Mouse (Mus musculus): Measurements from ENCODE around the gene Trp53rkb. TPM values are rescaled to one million over a fixed set of nuclear protein-coding genes. Genes with fewer than 3 reads are reported as not detected.

The Trp53rkb gene
- total RNA-seq, 1 experiment, result 11.1 TPM

GRCm38 (mm10) chr2:166810821-166811220 lies 18.5 kb downstream of the Trp53rkb start:
- in situ Hi-C loops (cut with MboI; ENCODE audit: low sequenced_read_pairs in 2 of 2, unreplicated experiment in 2 of 2), result no loop called here
- Histone ChIP-seq H3K9ac (ENCODE audit: insufficient read depth, low read depth, low read length, poor library complexity, severe bottlenecking) (no peak overlapping the region), H3K36me3 (ENCODE audit: control insufficient read depth, insufficient read depth, low read length, poor library complexity, severe bottlenecking) (no peaks in the 10 kb centered on the region), H3K4me3 (ENCODE audit: insufficient read depth in 1 of 2, low read depth in 1 of 2, low read length in 2 of 2, poor library complexity in 1 of 2, severe bottlenecking in 1 of 2) (no peak overlapping the region), H3K27ac (ENCODE audit: insufficient read depth, low read depth, low read length, poor library complexity, severe bottlenecking) (no peak overlapping the region), H3K4me1 (ENCODE audit: control insufficient read depth in 2 of 2, insufficient read depth in 2 of 2, low read length in 2 of 2, poor library complexity in 1 of 2) (peaks cover 0 to 5% of the 10 kb centered on the region in 2 experiments; a peak in 1 of 4 replicates), H3K9me3 (ENCODE audit: control insufficient read depth, insufficient read depth, low read depth, low read length) (no peaks in the 10 kb centered on the region)
- TF ChIP-seq HCFC1 (IDR thresholded peaks at IDR 0.05; ENCODE audit: borderline replicate concordance, insufficient read depth, low read length), result no peak
- TF ChIP-seq ZNF384 (IDR thresholded peaks at IDR 0.05; ENCODE audit: low read depth, low read length), result no peak
- TF ChIP-seq MAFK (IDR thresholded peaks at IDR 0.05; ENCODE audit: insufficient read depth, low read depth, low read length), result no peak
- no peak for TF ChIP-seq CHD2 (IDR thresholded peaks at IDR 0.05; ENCODE audit: low read depth, low read length)
- no peak for TF ChIP-seq ZC3H11A (IDR thresholded peaks at IDR 0.05; ENCODE audit: borderline replicate concordance, low read depth, low read length)
- DNase-seq (ENCODE audit: low read depth, low spot score), result no peak

GRCm38 (mm10) chr2:166818463-166819143 lies 26.3 kb downstream of the Trp53rkb start:
- no peak overlapping the region for H3K4me3 ChIP-seq (ENCODE audit: insufficient read depth in 1 of 2, low read depth in 1 of 2, low read length in 2 of 2, poor library complexity in 1 of 2, severe bottlenecking in 1 of 2)
- DNase-seq (ENCODE audit: low read depth, low spot score), result no peak
- peaks cover 0 to 11% of the 10 kb centered on the region in 2 experiments; a peak in 1 of 4 replicates for H3K4me1 ChIP-seq (ENCODE audit: control insufficient read depth in 2 of 2, insufficient read depth in 2 of 2, low read length in 2 of 2, poor library complexity in 1 of 2)
- in situ Hi-C loops (cut with MboI; ENCODE audit: low sequenced_read_pairs in 2 of 2, unreplicated experiment in 2 of 2), result no loop called here
- no peaks in the 10 kb centered on the region for H3K36me3 ChIP-seq (ENCODE audit: control insufficient read depth, insufficient read depth, low read length, poor library complexity, severe bottlenecking)
- no peaks in the 10 kb centered on the region for H3K9me3 ChIP-seq (ENCODE audit: control insufficient read depth, insufficient read depth, low read depth, low read length)
- TF ChIP-seq ZC3H11A (IDR thresholded peaks at IDR 0.05; ENCODE audit: borderline replicate concordance, low read depth, low read length) (no peak), MAFK (IDR thresholded peaks at IDR 0.05; ENCODE audit: insufficient read depth, low read depth, low read length) (no peak), ZNF384 (IDR thresholded peaks at IDR 0.05; ENCODE audit: low read depth, low read length) (no peak), HCFC1 (IDR thresholded peaks at IDR 0.05; ENCODE audit: borderline replicate concordance, insufficient read depth, low read length) (no peak)
- no peak overlapping the region for H3K9ac ChIP-seq (ENCODE audit: insufficient read depth, low read depth, low read length, poor library complexity, severe bottlenecking)
- H3K27ac ChIP-seq (ENCODE audit: insufficient read depth, low read depth, low read length, poor library complexity, severe bottlenecking), result no peak overlapping the region

GRCm38 (mm10) chr2:166819849-166820248 lies 27.5 kb downstream of the Trp53rkb start:
- no peak overlapping the region for H3K27ac ChIP-seq (ENCODE audit: insufficient read depth, low read depth, low read length, poor library complexity, severe bottlenecking)
- no peak overlapping the region for H3K9ac ChIP-seq (ENCODE audit: insufficient read depth, low read depth, low read length, poor library complexity, severe bottlenecking)
- H3K36me3 ChIP-seq (ENCODE audit: control insufficient read depth, insufficient read depth, low read length, poor library complexity, severe bottlenecking), result no peaks in the 10 kb centered on the region
- DNase-seq (ENCODE audit: low read depth, low spot score), result no peak
- TF ChIP-seq ZC3H11A (IDR thresholded peaks at IDR 0.05; ENCODE audit: borderline replicate concordance, low read depth, low read length) (no peak), HCFC1 (IDR thresholded peaks at IDR 0.05; ENCODE audit: borderline replicate concordance, insufficient read depth, low read length) (no peak), CHD2 (IDR thresholded peaks at IDR 0.05; ENCODE audit: low read depth, low read length) (no peak), ZNF384 (IDR thresholded peaks at IDR 0.05; ENCODE audit: low read depth, low read length) (no peak), MAFK (IDR thresholded peaks at IDR 0.05; ENCODE audit: insufficient read depth, low read depth, low read length) (no peak)
- H3K9me3 ChIP-seq (ENCODE audit: control insufficient read depth, insufficient read depth, low read depth, low read length), result no peaks in the 10 kb centered on the region
- H3K4me1 ChIP-seq (ENCODE audit: control insufficient read depth in 2 of 2, insufficient read depth in 2 of 2, low read length in 2 of 2, poor library complexity in 1 of 2), result peaks cover 0 to 11% of the 10 kb centered on the region in 2 experiments; a peak in 1 of 4 replicates
- H3K4me3 ChIP-seq (ENCODE audit: insufficient read depth in 1 of 2, low read depth in 1 of 2, low read length in 2 of 2, poor library complexity in 1 of 2, severe bottlenecking in 1 of 2), result no peak overlapping the region
- in situ Hi-C loops (cut with MboI; ENCODE audit: low sequenced_read_pairs in 2 of 2, unreplicated experiment in 2 of 2), result no loop called here

GRCm38 (mm10) chr2:166820844-166821243 lies 28.5 kb downstream of the Trp53rkb start:
- Histone ChIP-seq H3K36me3 (ENCODE audit: control insufficient read depth, insufficient read depth, low read length, poor library complexity, severe bottlenecking) (no peaks in the 10 kb centered on the region), H3K9ac (ENCODE audit: insufficient read depth, low read depth, low read length, poor library complexity, severe bottlenecking) (no peak overlapping the region), H3K27ac (ENCODE audit: insufficient read depth, low read depth, low read length, poor library complexity, severe bottlenecking) (no peak overlapping the region), H3K4me3 (ENCODE audit: insufficient read depth in 1 of 2, low read depth in 1 of 2, low read length in 2 of 2, poor library complexity in 1 of 2, severe bottlenecking in 1 of 2) (no peak overlapping the region), H3K9me3 (ENCODE audit: control insufficient read depth, insufficient read depth, low read depth, low read length) (no peaks in the 10 kb centered on the region), H3K4me1 (ENCODE audit: control insufficient read depth in 2 of 2, insufficient read depth in 2 of 2, low read length in 2 of 2, poor library complexity in 1 of 2) (peaks cover 0 to 11% of the 10 kb centered on the region in 2 experiments; a peak in 1 of 4 replicates)
- DNase-seq (ENCODE audit: low read depth, low spot score), result no peak
- TF ChIP-seq ZNF384 (IDR thresholded peaks at IDR 0.05; ENCODE audit: low read depth, low read length) (no peak), MAFK (IDR thresholded peaks at IDR 0.05; ENCODE audit: insufficient read depth, low read depth, low read length) (no peak), ZC3H11A (IDR thresholded peaks at IDR 0.05; ENCODE audit: borderline replicate concordance, low read depth, low read length) (no peak), HCFC1 (IDR thresholded peaks at IDR 0.05; ENCODE audit: borderline replicate concordance, insufficient read depth, low read length) (no peak), CHD2 (IDR thresholded peaks at IDR 0.05; ENCODE audit: low read depth, low read length) (no peak)
- in situ Hi-C loops (cut with MboI; ENCODE audit: low sequenced_read_pairs in 2 of 2, unreplicated experiment in 2 of 2), result no loop called here

Data from ES-E14 (cell line).